Mouse (Mus musculus) midbrain, embryonic 13.5 days (tissue): ENCODE data around the gene Cfap97d1. TPM values are rescaled to one million over a fixed set of nuclear protein-coding genes. Genes with fewer than 3 reads are reported as not detected.

ENCODE experiments used
- ATAC-seq: fragments of 200-750 bp; cut with Nextera tagmentation; 2 replicates; pipeline ENCODE4 v1.8.0; 2017; ENCODE audit warnings: mild to moderate bottlenecking, moderate TSS enrichment, moderate library complexity
- H3K27ac ChIP-seq: fragments of 300-500 bp; sonication (generic); 2 replicates; pipeline ENCODE4 v1.5.1; 2015; ENCODE audit warnings: inconsistent platforms, mild to moderate bottlenecking, moderate library complexity
- H3K27me3 ChIP-seq: fragments of 300-500 bp; sonication (generic); 2 replicates; pipeline ENCODE4 v1.6.1; 2015; ENCODE audit warnings: mild to moderate bottlenecking, inconsistent platforms
- H3K36me3 ChIP-seq: fragments of 300-500 bp; sonication (generic); 2 replicates; pipeline ENCODE4 v1.6.1; 2015; ENCODE audit warnings: mild to moderate bottlenecking, inconsistent platforms
- H3K4me1 ChIP-seq: fragments of 300-500 bp; sonication (generic); replicated peaks from 2 replicates; pipeline ENCODE4 v1.6.1; 2015; ENCODE audit warnings: inconsistent platforms
- H3K4me2 ChIP-seq: fragments of 300-500 bp; sonication (generic); replicated peaks from 2 replicates; pipeline ENCODE4 v1.6.1; 2015; ENCODE audit warnings: moderate library complexity, mild to moderate bottlenecking, inconsistent platforms
- H3K4me3 ChIP-seq: fragments of 300-500 bp; sonication (generic); replicated peaks from 2 replicates; pipeline ENCODE4 v1.5.1; 2015; ENCODE audit warnings: mild to moderate bottlenecking, inconsistent platforms
- H3K9ac ChIP-seq: fragments of 300-500 bp; sonication (generic); replicated peaks from 2 replicates; pipeline ENCODE4 v1.6.1; 2015; ENCODE audit warnings: mild to moderate bottlenecking, inconsistent platforms
- H3K9me3 ChIP-seq: fragments of 300-500 bp; sonication (generic); 2 replicates; pipeline ENCODE4 v1.6.1; 2016; ENCODE audit warnings: mild to moderate bottlenecking, inconsistent platforms
- whole genome bisulfite sequencing: fragments of 180-500 bp; shearing (Covaris S2); methylation state at CpG from one replicate; pipeline ENCODE4 v1.1.7; 2015; 5-methylcytosine and 5-hydroxymethylcytosine counted together
- polyA plus RNA-seq: library from polyadenylated mRNA; unstranded; fragments of >200 nt; fragmentation: Nextera tagmentation; extraction: Ambion mirVana; gene quantifications from 2 replicates; pipeline ENCODE4 v1.2.1, GENCODE M21; 2015

The Cfap97d1 gene
- polyA plus RNA-seq, 1 experiment from 2014 or later: not detected

- peak; percentile 73 for ATAC-seq
- no peaks in the 10 kb centered on the region for H3K27me3 ChIP-seq
- no peak overlapping the region for H3K27ac ChIP-seq
- peaks cover 7% of the 10 kb centered on the region for H3K9me3 ChIP-seq
- no peaks in the 10 kb centered on the region for H3K36me3 ChIP-seq
- no peak overlapping the region for H3K4me3 ChIP-seq
- no peak overlapping the region for H3K9ac ChIP-seq
- WGBS: under 1% methylated on average over 9 of the region's 9 CpGs
- no peak overlapping the region for H3K4me2 ChIP-seq
- 0 out of 2 replicates have a peak, but pooled peaks cover 3% of the 10 kb centered on the region for H3K4me1 ChIP-seq
These were observed 56.1 kb downstream of the Cfap97d1 start for GRCm38 (mm10) chr11:102040138-102040524.

- 70% methylated on average over 4 of the region's 4 CpGs for WGBS
- Histone ChIP-seq H3K9ac (no peak overlapping the region), H3K4me1 (0 out of 2 replicates have a peak, but pooled peaks cover 3% of the 10 kb centered on the region), H3K9me3 (peaks cover 12% of the 10 kb centered on the region), H3K36me3 (no peaks in the 10 kb centered on the region), H3K4me2 (no peak overlapping the region), H3K27ac (no peak overlapping the region), H3K27me3 (no peaks in the 10 kb centered on the region), H3K4me3 (no peak overlapping the region)
- no peak for ATAC-seq
These were observed 56.6 kb downstream of the Cfap97d1 start for GRCm38 (mm10) chr11:102040646-102041045.

GRCm38 (mm10) chr11:102041350-102041949 is 57.4 kb downstream of the Cfap97d1 start, which contains the start of gene Cd300lg:
Cd300lg (plus strand) TSS chr11:102041509.
- Histone ChIP-seq H3K4me2 (no peak within 1 kb of the TSS), H3K9ac (no peak within 1 kb of the TSS), H3K4me3 (no peak within 1 kb of the TSS), H3K36me3 (no peaks in the 10 kb centered on the region), H3K27ac (no peak within 1 kb of the TSS), H3K9me3 (peaks cover 16% of the 10 kb centered on the region), H3K4me1 (0 out of 2 replicates have a peak, but pooled peaks cover 3% of the 10 kb centered on the region), H3K27me3 (no peaks in the 10 kb centered on the region)
- ATAC-seq: no peak
- 61% methylated on average over 5 of the region's 5 CpGs for WGBS

Other genes starting within 250 kb of the Cfap97d1 start
- 1.9 and 4.1 TPM in 2 replicates for gene Etv4, start 198.9 kb upstream of the Cfap97d1 start, polyA plus RNA-seq
- gene Meox1, start 89.9 kb upstream of the Cfap97d1 start, polyA plus RNA-seq: 0.12 and 0.13 TPM in 2 replicates
- 0.07 and 0.24 TPM in 2 replicates for gene Sost, start 17.3 kb upstream of the Cfap97d1 start, polyA plus RNA-seq
- gene Dusp3, start 2.7 kb downstream of the Cfap97d1 start, polyA plus RNA-seq: 11.3 and 11.8 TPM in 2 replicates
- 45.3 and 46.4 TPM in 2 replicates for gene Mpp3, start 44.2 kb downstream of the Cfap97d1 start, polyA plus RNA-seq
- gene Cd300lg, start 57.2 kb downstream of the Cfap97d1 start, polyA plus RNA-seq: 0.32 and 0.40 TPM in 2 replicates
- 24.5 and 26.7 TPM in 2 replicates for gene Mpp2, start 104.2 kb downstream of the Cfap97d1 start, polyA plus RNA-seq
- gene Ppy, start 117.0 kb downstream of the Cfap97d1 start, polyA plus RNA-seq: not detected in 2 replicates
- not detected in 2 replicates for gene Pyy, start 123.6 kb downstream of the Cfap97d1 start, polyA plus RNA-seq
- 0.09 TPM in 1 of 2 replicates, not detected in the other for gene Nags, start 161.2 kb downstream of the Cfap97d1 start, polyA plus RNA-seq
- gene Tmem101, start 172.1 kb downstream of the Cfap97d1 start, polyA plus RNA-seq: 40.5 and 42.5 TPM in 2 replicates
- gene Lsm12, start 201.0 kb downstream of the Cfap97d1 start, polyA plus RNA-seq: 141 and 156 TPM in 2 replicates
- 31.4 and 32.9 TPM in 2 replicates for gene G6pc3, start 205.3 kb downstream of the Cfap97d1 start, polyA plus RNA-seq
- gene Hdac5, start 245.9 kb downstream of the Cfap97d1 start, polyA plus RNA-seq: 80.5 and 106 TPM in 2 replicates